Mouse (Mus musculus): ENCODE measurements around the gene Stat6. TPM values are rescaled to one million over a fixed set of nuclear protein-coding genes. Genes with fewer than 3 reads are reported as not detected.
A peak's percentile ranks its signal among the peaks of the same experiment; 100 is the strongest.

The Stat6 gene
- total and polyA plus RNA-seq, 2 experiments = 27.7 to 44.7 TPM

DNA sequence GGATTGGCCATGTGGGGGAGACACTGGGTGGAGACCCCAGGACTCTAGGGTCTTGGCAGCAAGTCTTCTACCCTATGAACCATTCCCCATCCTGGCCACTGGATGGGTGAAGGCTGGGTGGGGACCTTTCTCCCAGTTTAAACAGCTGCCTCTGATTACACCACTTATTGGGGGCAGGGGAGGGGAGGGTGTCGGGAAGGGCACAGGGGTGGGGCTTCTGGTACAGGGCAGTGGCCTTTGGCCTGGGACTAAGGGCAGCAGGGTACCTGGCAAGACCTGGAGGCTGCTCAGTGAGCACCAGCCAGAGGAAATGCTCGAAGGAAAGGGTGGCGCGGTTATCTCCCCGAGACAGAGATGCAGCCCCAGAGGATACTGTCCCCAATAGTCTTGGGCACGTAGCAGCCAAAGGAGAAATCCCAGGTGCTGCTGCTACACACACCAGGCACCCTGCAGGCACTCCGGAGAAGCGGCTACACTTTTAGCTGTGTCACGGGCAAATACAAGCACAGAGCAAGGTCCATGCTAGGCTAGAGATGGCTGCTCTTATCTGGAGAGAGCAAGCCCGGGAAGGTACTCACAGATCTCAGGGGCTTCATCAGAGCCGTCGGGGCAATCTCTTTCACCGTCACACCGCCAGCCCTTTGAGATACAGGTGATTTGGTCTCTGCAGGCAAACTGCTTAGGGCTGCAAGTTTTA, 30.6 kb upstream of the Stat6 start:
- peaks cover 33% of the 10 kb centered on the region for H3K36me3 ChIP-seq (ENCODE audit: control insufficient read depth, insufficient read depth, low read length)
- DNase-seq (ENCODE audit: extremely low read depth, low read depth, low spot score) = peak; percentile 93
- H3K27me3 ChIP-seq (ENCODE audit: control insufficient read depth, insufficient read depth, low read length) = no peaks in the 10 kb centered on the region
- TF ChIP-seq POLR2A (IDR thresholded peaks at IDR 0.05; ENCODE audit: extremely low read depth, insufficient read depth, low read length) (no peak), CTCF (IDR thresholded peaks at IDR 0.05; ENCODE audit: low read depth, low read length) (no peak)
- peaks cover 22% of the 10 kb centered on the region; the same call in 1 of the 2 replicates for H3K79me2 ChIP-seq (ENCODE audit: control insufficient read depth, insufficient read depth, low read length)
- H3K9ac ChIP-seq (ENCODE audit: low read depth, low read length) = peak overlapping the region; percentile 44
- H3K4me3 ChIP-seq (ENCODE audit: insufficient read depth, low read depth, low read length) = no peak overlapping the region
- WGBS = 30% methylated on average over 14 of the region's 14 CpGs
- H3K4me1 ChIP-seq (ENCODE audit: control insufficient read depth, insufficient read depth, low read length) = peaks cover 49% of the 10 kb centered on the region
- H3K27ac ChIP-seq (replicated peaks; ENCODE audit: insufficient read depth, low read depth, low read length) = peak overlapping the region; percentile 82

GRCm38 (mm10) chr10:127614236-127615033, 28.4 kb upstream of the Stat6 start:
- peaks cover 50% of the 10 kb centered on the region for H3K4me1 ChIP-seq (ENCODE audit: control insufficient read depth, insufficient read depth, low read length)
- peaks cover 21% of the 10 kb centered on the region; the same call in 1 of the 2 replicates for H3K79me2 ChIP-seq (ENCODE audit: control insufficient read depth, insufficient read depth, low read length)
- H3K27me3 ChIP-seq (ENCODE audit: control insufficient read depth, insufficient read depth, low read length) = no peaks in the 10 kb centered on the region
- peak overlapping the region; percentile 82 for H3K27ac ChIP-seq (replicated peaks; ENCODE audit: insufficient read depth, low read depth, low read length)
- TF ChIP-seq POLR2A (IDR thresholded peaks at IDR 0.05; ENCODE audit: extremely low read depth, insufficient read depth, low read length) (no peak), CTCF (IDR thresholded peaks at IDR 0.05; ENCODE audit: low read depth, low read length) (no peak)
- 27% methylated on average over 12 of the region's 12 CpGs for WGBS
- peak overlapping the region; percentile 15 for H3K9ac ChIP-seq (ENCODE audit: low read depth, low read length)
- no peak for DNase-seq (ENCODE audit: extremely low read depth, low read depth, low spot score)
- peaks cover 20% of the 10 kb centered on the region for H3K36me3 ChIP-seq (ENCODE audit: control insufficient read depth, insufficient read depth, low read length)
- no peak overlapping the region for H3K4me3 ChIP-seq (ENCODE audit: insufficient read depth, low read depth, low read length)

- WGBS = 25% methylated on average over 2 of the region's 2 CpGs
These were observed 27.8 kb upstream of the Stat6 start for GRCm38 (mm10) chr10:127615034-127615374.

DNA sequence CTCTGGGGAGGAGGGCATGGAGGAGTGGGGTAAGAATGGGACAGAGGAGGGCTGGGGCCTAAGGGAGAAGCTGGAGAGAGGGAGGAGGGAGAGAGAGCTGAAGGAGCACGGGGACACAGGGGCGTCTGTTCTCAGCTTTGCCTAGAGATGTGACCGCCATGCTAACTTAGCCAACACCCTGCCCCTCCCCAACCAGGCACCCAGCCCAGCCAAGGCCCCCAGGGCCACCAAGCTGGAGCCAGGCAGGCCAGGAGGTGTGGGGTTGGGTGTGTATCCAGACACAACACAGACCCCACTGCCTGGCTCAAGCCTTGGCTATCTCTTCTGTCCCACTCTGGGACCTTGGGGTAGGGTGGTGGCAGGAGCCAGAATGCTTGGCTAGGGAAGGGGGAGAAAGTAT, 27.2 kb upstream of the Stat6 start:
- no peaks in the 10 kb centered on the region for H3K27me3 ChIP-seq (ENCODE audit: control insufficient read depth, insufficient read depth, low read length)
- H3K36me3 ChIP-seq (ENCODE audit: control insufficient read depth, insufficient read depth, low read length) = peaks cover 9% of the 10 kb centered on the region
- peak overlapping the region; percentile 98 for H3K27ac ChIP-seq (replicated peaks; ENCODE audit: insufficient read depth, low read depth, low read length)
- H3K79me2 ChIP-seq (ENCODE audit: control insufficient read depth, insufficient read depth, low read length) = peaks cover 25% of the 10 kb centered on the region; the same call in 1 of the 2 replicates
- peak overlapping the region; percentile 2; the same call in 1 of the 2 replicates for H3K4me3 ChIP-seq (ENCODE audit: insufficient read depth, low read depth, low read length)
- peaks cover 46% of the 10 kb centered on the region for H3K4me1 ChIP-seq (ENCODE audit: control insufficient read depth, insufficient read depth, low read length)
- TF ChIP-seq POLR2A (IDR thresholded peaks at IDR 0.05; ENCODE audit: extremely low read depth, insufficient read depth, low read length) (no peak), CTCF (IDR thresholded peaks at IDR 0.05; ENCODE audit: low read depth, low read length) (no peak)
- no peak for DNase-seq (ENCODE audit: extremely low read depth, low read depth, low spot score)
- 7% methylated on average over 3 of the region's 3 CpGs for WGBS
- peak overlapping the region; percentile 48 for H3K9ac ChIP-seq (ENCODE audit: low read depth, low read length)

More at GRCm38 (mm10) chr10:127615034-127615374, 27.8 kb upstream of the Stat6 start:
- peak overlapping the region; percentile 98 for H3K27ac ChIP-seq (replicated peaks; ENCODE audit: insufficient read depth, low read depth, low read length)
- no peaks in the 10 kb centered on the region for H3K27me3 ChIP-seq (ENCODE audit: control insufficient read depth, insufficient read depth, low read length)
- peak overlapping the region; percentile 48 for H3K9ac ChIP-seq (ENCODE audit: low read depth, low read length)
- no peak overlapping the region for H3K4me3 ChIP-seq (ENCODE audit: insufficient read depth, low read depth, low read length)
- H3K4me1 ChIP-seq (ENCODE audit: control insufficient read depth, insufficient read depth, low read length) = peaks cover 46% of the 10 kb centered on the region
- TF ChIP-seq CTCF (IDR thresholded peaks at IDR 0.05; ENCODE audit: low read depth, low read length) = no peak
- TF ChIP-seq POLR2A (IDR thresholded peaks at IDR 0.05; ENCODE audit: extremely low read depth, insufficient read depth, low read length) = no peak
- H3K36me3 ChIP-seq (ENCODE audit: control insufficient read depth, insufficient read depth, low read length) = peaks cover 14% of the 10 kb centered on the region
- no peak for DNase-seq (ENCODE audit: extremely low read depth, low read depth, low spot score)
- peaks cover 22% of the 10 kb centered on the region; the same call in 1 of the 2 replicates for H3K79me2 ChIP-seq (ENCODE audit: control insufficient read depth, insufficient read depth, low read length)

DNA sequence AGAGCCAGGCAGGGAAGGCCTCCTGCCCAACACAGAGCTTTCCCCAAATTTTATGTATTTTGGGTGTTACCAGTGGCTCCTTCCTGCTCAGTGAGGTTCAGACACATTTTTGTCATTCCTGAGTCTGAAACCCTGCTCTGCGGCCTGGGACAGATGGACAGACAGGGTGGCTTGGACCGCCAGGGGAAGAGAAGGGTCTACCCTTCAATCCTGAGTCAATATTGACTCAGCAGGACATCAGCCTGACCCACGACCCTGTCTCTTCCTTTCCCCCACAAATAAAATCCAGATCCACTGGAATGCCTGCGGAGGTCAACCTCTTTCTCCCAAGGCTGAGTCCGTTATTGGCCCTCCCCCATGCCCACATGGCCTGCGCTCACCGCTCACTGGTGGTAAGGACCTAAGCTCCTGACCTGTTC, 26.5 kb upstream of the Stat6 start:
- Histone ChIP-seq H3K36me3 (ENCODE audit: control insufficient read depth, insufficient read depth, low read length) (peaks cover 5% of the 10 kb centered on the region), H3K27me3 (ENCODE audit: control insufficient read depth, insufficient read depth, low read length) (no peaks in the 10 kb centered on the region), H3K4me3 (ENCODE audit: insufficient read depth, low read depth, low read length) (no peak overlapping the region), H3K27ac (replicated peaks; ENCODE audit: insufficient read depth, low read depth, low read length) (peak overlapping the region; percentile 98), H3K79me2 (ENCODE audit: control insufficient read depth, insufficient read depth, low read length) (peaks cover 26% of the 10 kb centered on the region; the same call in 1 of the 2 replicates), H3K9ac (ENCODE audit: low read depth, low read length) (peak overlapping the region; percentile 48), H3K4me1 (ENCODE audit: control insufficient read depth, insufficient read depth, low read length) (peaks cover 45% of the 10 kb centered on the region)
- peak; percentile 68 for DNase-seq (ENCODE audit: extremely low read depth, low read depth, low spot score)
- WGBS = 10% methylated on average over 7 of the region's 7 CpGs
- TF ChIP-seq CTCF (IDR thresholded peaks at IDR 0.05; ENCODE audit: low read depth, low read length) (no peak), POLR2A (IDR thresholded peaks at IDR 0.05; ENCODE audit: extremely low read depth, insufficient read depth, low read length) (no peak)
